Mouse (Mus musculus) thymus, postnatal 10 days (tissue): ENCODE data around the gene Etl4.

Experiments
- DNase-seq, 2 experiments: peaks; one replicate each; pipeline ENCODE4 v3.0.0; 2021; ENCODE audit warnings: low spot score in 2 of 2

Etl4 gene

DNA sequence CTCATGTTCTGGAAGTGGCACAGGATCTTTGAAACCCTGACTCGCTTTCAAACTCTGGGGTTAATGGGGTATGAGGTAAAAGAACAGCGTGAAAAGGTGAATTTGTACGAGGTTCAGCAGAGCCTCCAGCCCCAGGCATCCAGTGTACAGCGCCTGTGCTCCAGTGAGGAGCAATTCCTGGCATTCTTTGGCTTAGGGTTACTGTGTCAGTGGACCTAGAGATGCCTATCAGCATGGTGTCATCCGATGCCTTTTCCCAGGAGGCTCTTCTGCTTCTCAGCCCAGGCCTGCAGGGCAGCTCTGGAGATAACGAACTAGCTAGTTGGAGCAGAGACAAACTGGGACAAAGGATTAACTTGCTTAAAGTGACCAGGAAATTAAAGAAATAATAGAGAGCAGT lies 653.5 kb downstream of the Etl4 start:
- no peak for DNase-seq

DNA sequence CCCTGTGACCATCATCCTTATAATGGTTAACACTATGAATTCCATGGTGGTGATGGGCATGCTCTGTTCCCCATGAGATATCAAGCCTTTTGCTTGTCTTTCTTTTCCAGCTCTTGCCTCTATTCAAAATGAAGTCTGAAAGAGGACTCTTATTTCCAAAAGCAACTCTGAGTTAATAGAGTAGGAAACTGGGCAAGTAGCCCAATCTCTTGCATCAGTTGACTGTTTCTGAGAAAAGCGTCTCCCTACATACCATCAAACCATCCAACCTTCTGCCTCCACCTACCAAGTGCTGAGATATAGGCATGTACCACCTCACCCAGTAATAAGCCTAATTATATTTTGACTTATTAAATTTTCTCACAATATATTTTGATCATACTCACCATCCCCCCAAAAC lies 658.9 kb downstream of the Etl4 start:
- no peak for DNase-seq

DNA sequence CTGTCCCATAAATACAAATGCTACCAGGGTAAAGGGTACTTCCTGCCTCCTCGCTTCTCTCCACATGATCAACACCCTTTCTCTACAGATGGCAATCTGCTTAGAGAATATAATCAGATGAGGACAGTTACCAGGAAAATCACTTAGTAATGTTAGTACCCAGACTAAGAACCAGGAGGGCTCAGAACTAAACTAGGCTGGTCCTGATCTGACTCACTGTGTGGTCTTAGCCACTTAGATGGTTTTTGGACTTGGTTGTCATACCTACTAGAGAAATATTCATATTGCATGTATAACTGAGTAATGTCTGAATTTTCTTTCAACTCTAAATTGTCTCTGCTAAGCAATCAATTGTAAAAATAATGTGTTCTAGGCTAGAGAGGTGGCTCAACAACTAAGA lies 662.4 kb downstream of the Etl4 start:
- DNase-seq: no peak

DNA sequence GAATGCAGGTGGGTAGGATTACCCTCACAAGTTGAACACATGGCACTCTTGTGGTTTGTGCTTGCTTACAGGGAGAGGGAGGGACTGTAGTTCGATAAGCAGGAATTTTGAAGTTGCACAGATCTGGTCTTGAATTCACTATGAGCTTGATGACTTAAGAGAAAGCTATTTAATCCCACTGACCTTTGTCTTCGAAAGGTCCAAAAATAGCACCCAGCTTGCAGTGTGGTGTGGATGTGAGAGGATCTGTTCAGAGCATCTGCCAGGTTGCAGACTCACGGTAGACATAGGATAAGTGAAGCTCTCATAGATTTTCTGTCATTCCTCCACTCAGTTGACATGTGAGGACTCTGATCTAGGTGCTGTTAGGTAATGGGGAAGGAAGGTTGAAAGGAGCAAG lies 670.8 kb downstream of the Etl4 start:
- DNase-seq: no peak

DNA sequence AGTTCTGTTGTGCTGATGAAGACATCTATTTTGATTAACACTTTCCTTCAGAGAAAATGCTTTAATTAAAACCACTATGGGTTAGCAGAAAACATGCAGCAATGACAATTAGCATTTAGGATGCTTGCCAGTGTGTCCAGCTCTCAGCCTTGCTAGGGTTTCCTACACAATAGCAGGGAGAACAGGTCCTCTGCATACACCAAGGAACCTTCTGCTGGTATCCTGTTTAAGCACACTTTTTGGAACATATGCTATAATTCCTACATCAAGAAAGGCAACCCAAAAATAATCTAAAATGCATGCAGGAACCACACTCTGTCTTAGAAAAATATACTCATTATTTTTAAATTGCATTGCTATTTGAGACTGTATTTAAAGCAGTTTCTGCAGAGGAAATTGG lies 673.5 kb downstream of the Etl4 start:
- DNase-seq: no peak

DNA sequence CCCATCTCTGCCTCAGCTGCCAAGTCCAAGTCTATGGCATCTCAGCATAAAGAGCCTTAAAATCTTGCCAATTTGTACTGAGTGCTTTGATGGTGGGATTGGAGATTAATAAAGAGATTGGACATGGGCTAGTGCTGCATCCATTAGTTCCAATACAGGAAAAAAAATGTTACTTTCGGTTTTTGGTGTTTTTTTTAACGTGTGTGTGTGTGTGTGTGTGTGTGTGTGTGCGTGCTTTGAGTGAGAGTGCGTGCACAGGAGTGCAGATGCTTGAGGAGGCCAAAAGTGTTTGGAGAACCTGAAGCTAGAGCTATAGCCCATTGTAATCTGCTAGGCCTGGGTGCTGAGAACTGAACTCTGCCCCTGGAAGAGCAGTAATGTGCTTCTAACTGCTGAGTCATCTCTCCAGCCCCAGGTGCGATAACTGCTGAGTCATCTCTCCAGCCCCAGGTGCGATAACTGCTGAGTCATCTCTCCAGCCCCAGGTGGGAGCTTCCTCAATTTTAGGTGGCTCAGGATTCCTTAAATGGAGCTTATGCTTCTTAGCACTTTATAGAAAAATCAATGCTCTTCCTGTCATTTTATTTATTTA lies 674.1 kb downstream of the Etl4 start:
- DNase-seq: no peak

DNA sequence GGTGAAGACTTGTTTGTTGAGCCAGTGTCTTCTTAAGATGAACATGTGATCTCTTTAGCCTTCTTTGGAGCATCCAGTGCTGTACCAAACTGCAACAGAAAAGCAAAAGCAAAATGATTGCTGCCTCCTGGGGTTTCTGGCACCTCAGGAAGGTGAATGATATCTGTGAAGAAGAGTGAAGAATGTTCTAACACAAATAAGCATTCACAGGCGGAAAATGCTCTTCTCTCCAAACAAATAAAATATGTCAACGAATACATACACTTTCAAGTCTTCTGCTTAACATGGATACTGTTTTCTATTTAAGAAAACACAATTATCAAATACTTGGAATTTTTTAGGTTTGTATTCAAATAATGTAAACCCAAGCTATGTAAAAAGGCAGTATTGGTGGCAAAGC lies 678.3 kb downstream of the Etl4 start:
- DNase-seq: no peak

DNA sequence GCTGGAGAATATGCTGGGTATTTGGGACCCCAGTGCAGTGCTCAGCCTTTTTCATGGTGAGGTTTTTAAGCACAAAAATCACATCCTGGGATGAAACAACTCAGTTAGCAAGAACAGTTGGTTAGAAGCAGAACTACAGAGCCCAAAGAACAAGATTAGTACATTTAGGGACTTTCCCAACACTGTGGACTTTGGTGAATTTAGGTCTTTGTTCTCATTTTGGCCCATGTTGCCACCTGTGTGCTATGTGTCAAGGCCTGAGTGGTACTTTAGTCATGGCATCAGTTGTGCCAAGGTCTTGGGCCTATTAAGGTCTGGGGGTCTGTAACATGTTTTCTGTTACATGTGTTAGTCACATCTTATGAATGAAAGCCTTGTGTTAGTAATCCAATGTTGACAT lies 679.1 kb downstream of the Etl4 start:
- no peak for DNase-seq

DNA sequence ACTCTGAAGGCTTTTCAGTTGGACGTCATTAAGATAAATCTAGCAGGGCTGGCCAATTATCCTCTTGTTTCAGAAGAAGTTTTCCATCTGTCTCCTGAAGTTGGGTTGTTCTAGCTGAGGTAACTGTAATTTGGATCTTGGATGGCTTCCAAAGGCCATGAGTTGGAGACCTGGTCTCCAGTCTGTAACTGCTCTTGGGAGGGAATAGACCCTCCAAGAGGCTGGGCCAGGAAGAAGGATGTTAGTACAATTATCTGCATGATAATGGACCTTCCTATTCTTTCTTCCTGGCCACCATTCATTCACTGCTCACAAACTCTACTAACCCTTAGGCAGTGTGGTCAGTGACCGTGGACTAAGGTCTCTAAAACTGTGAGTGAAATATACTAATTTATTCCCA lies 684.5 kb downstream of the Etl4 start:
- DNase-seq: no peak

DNA sequence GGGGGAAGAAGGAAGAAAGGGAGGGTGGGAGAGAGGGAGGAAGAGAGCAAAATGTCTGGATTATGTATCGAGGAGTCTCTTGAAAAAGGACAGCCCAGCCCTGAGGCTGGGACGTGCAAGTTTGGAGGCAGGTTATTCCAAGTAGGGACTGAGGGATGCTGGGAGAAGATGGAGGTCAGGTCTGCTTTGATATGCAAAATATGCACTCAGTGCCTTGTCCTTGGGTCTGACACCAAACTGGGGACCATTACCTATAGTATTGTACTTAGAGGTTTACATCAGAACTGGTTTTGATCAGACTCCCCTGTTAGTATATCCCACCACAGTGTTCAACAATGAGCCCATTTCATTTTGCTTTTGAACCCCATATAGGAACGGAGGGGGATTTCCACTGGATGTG lies 685.4 kb downstream of the Etl4 start:
- no peak for DNase-seq

DNA sequence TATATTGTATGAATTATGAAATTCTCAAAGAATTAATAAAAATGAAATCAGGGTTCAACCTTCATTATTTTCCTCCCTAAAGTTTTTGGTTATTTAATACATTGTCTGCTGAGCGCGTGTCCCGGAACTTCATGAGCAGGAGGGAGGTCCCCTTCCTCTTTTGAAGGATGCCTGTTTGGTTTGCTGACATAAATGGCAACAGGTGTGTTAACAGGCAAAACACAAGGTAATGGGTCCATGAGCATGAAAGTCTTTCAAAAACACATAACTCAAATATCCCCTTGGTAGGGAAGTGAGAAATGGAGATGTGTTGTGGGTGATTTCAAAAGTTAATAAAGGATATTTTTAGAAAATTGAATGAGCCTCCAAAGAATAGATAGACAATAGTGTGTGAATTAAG lies 687.0 kb downstream of the Etl4 start:
- no peak for DNase-seq

DNA sequence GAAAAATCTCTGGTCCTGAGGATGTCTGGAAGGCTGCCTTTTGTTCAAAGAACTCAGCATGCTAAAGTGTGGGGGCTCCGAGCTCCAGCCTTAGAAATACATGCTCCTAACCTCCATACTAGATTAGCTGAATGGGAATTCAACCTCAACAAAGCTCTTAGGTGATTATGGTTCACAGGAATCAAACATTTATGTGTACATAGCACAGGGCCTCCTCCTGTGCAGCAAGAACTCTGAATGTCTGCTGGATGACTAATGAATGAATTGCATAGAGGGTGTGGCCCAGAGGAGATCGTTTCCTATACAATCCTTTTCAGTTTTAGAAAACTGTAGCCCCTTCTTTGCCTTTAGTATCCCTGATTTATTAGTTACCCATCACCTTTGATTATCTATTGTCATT lies 687.6 kb downstream of the Etl4 start:
- no peak for DNase-seq

DNA sequence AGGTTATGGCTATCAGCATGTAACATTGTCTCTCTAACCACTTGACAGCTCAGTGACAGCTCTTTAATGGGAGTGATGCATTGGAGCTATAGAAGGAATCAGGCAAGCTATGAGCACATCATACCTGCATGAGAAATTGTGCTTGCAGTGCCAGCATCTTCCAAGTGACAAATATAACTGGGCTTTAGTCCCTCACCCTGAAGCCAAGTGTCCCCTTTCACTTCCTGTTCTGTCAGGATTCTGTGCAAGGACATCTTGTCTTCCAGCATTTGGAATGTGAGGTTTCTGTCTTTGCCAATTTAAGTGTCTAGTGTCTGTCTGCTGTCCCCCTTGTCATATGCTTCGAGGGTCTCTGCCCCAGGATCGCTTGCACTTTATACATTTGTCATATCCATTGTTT lies 693.1 kb downstream of the Etl4 start:
- DNase-seq: no peak

DNA sequence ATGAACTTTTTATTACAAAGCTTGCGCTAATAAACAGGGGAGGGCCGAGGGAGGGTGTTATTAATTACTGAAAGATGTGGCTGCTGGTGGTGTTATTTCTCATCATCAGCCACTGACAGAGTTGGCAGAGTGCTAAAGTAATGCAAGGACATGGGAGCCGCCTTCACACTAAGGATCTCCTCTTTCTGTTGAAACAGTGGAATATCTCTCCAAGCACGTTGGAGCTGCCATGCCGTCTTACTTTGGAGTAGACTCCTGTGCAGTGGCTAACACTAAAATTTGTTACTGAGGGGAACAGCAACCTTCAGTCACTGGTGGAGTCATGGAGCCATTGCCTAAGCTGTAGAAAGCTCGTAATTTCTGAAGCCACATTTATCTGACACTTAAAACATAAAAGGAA lies 694.0 kb downstream of the Etl4 start:
- DNase-seq: no peak

DNA sequence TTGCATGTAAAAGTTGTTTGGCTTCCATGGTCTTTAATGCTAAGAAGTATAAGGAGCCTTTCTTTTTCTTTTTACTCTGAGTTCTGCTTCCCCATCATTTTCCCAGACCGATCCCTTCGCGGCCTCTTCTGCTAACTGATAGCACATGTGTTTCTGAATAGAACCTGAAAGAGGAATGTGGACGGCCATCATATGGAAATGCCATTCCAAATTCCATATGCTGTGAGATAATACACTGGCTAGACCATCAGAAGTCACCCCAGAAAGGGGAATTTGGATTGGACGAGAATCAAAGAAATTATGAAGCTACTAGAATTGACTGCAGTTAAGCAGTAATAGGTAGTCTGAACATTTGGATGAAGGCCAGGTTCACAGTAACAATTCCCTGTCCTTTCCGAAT lies 694.4 kb downstream of the Etl4 start:
- DNase-seq: no peak

DNA sequence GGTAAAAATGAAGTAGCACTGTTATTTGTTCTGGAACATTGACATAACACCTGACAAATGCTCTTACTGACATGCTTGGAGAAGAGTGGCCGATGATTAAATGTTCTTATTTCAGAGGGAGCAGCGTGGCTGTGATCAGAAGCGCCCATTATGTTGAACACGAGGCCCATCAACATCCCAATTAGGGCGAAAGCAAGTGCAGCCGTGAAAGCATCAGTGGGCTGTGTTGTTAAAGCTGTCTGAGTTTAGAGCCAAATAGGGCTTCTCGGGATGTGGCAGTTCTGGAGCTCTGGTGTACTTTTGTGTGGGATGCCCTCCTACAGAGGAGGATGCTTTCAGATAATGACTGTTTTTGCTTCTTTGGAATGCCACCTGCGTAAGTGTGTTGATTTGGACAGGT lies 699.6 kb downstream of the Etl4 start:
- DNase-seq: no peak

DNA sequence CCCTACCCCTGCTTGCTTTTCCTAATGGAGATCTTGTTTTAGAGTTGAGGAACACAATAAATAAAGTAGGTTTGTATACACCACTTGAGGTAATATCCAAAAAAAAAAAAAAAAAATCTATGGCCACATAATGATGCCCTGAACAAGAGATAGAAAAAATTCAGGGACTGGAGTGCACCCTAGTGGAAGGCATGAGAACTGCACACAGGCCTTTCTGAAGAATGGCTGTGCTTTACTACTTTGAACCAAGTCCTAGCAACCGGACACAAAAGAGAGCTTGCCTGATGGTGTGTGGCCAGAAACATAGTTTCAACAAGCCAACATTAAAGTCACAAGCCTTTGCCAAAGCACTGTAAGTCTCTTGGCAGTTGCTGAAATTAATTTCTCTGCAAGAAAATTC lies 706.4 kb downstream of the Etl4 start:
- DNase-seq: no peak

DNA sequence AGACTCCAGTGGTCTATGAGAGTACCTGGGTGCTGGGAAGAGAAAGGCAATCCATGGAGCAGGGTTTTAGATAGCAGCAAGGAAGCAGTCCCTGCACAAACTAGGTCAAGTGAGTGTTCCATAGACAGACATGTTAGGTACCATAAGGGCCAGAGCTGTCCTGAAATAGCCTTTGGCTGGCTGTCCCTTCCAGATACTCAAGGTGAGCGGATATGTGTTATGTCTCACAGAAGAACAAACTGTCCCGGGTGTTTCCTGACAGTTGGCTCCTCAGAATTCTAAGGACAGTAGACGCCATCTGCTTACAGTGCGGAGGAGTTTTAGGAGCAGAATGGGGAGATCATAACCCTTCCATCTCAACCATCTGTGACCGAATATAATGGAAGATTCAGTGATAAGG lies 708.8 kb downstream of the Etl4 start:
- DNase-seq: no peak

DNA sequence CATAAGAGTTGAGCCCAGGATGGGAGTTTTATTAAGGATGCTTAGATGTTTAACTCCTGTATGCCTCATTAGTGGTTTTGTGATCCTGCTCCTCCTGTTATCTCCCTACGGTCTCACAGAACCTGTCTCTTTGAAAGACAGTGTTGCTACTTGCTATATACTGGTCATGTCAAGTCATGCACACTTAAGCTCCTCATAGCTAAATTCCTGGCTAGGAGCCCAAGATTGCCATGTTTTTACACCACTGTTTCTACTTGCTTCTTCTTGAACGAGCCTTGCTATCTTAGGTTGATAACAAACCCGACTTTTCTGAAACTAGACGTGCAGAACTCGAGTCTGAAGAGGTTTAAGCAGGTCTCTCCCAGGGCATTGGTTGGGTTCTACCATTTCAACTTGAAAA lies 710.3 kb downstream of the Etl4 start:
- DNase-seq: no peak

DNA sequence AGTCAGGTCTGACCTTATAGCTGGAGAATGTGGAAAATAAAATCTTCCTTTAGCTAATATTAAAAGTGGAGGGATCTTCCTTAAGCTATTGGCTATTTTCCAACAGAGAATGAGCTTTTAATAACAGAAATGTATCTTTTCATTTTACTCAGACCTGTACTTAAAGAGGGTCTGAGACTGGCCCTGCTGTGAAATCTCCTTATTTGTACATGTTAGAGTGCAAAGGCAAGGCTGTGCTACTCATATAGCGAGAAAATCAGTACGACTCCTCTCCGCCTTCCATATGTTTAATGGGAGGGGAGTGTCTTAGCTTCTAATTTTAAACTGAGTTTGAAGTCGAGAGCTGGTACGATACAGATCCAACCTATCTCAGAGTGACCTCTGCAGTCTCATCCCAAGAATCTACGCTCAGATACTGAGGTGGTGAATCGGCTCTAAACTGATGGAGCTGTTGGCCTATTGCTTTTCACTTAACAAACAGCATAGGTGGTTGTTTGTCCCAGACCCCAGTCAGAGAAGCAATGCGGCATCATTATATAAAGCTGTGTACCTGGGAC lies 719.7 kb downstream of the Etl4 start:
- DNase-seq: no peak

DNA sequence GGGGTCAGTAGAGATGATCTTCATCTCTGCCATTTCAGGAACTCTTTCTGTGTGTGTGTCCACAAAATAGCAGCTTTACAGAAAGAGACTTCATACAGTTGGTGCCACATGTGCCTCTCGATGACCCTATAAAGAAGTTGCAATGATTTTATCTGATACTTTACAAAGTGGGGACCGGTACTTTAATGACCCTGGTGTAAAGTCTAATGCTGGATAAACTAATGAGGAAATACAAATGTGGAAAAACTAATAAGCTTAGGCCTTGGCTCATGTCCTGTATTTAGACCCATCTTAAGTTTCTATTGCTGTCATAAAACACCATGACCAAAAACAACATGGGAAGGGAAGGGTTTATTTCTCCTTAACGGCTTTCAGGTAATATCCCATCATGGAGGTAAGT lies 729.0 kb downstream of the Etl4 start:
- DNase-seq: no peak

DNA sequence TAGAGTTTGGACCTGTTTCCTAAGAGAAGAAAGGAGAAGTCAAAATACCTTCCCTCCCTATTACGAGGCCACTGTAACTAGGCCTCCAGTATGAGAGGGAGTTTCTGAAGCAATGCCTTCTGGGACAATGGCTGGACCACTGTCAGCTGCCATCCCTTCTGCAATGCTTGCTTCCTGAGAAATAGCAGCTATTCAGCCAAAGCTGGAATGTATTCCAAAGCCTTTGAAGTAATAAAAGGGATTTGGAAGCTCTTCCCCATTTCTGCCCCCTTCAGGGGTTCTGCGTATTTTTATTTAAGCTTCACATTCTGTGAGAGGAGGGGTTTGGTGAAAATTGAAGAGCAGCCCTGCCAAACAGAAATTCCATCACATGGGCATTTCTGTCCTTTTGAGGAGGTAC lies 730.1 kb downstream of the Etl4 start:
- DNase-seq: no peak

DNA sequence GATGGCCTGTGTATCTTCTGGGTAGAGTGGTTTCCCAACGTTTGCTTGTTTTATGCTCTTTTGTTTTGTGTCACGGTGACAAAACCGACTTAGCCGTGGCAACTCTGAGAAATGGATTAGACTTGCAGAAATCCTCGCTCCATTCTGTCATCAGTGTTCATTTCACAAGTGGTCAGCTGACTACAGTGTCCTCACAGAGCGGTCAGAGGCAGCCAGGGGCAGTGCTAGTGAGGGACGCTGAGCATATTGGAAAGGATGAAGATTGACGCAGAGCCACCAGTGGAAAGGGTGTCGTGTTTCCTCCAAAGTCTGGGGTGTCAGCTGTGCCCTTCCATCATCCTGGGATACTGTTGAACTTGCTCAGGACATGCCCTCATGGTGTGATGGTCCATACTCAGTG lies 733.2 kb downstream of the Etl4 start:
- DNase-seq: no peak

DNA sequence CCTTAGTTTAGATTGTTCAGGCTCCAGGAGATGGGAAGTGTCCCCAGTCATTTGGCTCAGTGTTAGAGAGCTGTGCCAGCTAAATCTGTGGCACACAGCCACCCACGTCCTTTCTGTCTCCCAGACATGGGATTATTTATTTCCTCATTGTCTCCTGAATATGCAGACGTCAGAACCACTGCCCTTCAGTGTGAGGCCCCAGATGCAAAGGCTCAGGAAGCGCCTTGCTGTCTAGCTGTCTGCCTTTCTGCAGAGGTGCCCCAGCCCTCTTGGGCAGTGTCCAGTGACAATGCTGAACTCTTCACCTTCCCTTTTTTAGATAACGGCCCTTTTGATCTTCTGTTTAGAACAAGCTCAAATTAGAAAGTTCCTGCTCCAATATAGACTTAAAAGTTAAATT lies 740.2 kb downstream of the Etl4 start:
- no peak for DNase-seq

DNA sequence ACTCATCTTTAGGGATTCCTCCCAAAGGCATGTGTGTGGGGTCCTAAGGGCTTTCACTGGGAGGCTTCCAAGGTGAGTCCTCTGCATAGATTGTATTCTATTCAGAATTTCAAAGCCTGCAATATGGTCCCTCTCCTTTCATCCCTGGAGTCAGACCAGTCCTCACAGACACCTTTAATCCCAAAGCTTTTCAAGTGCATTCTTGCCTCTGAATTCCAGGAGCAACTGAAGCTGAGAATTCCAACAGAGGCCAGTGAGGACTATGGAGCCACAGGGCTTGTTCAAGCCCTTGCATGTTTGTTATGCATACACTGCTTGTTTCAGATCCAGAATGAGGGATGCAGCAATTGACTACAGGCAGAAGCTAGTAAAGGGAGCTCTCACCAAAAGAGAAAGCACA lies 743.5 kb downstream of the Etl4 start:
- DNase-seq: no peak
